Mouse (Mus musculus): ENCODE data around the gene Otc. TPM values are rescaled to one million over a fixed set of nuclear protein-coding genes. Genes with fewer than 3 reads are reported as not detected.

The Otc gene
- polyA plus RNA-seq, 1 experiment from 2014 or later: not detected

DNA sequence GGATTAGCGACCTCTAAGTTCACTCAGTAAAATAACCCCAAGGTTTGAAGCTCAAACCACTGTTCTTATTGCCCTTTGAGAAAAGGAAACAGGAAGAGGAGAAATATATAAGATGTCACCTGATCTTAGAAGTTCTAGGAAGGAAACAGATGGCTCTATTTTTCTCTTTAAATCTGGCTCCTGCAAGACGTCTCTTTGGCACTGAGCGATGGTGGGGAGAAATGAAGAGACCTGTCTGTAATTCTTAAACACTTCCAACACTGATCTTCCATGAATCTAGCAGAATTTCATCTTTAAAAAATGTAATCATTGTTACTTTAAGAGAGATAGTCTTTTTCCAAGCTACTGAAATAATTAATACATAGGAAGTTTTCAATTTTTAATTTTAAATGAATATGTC lies 16.2 kb downstream of the Otc start:
- Histone ChIP-seq H3K4me3 (no peak overlapping the region), H3K36me3 (no peaks in the 10 kb centered on the region), H3K27ac (no peak overlapping the region), H3K4me2 (replicated peaks) (no peak overlapping the region), H3K27me3 (no peaks in the 10 kb centered on the region), H3K9me3 (no peaks in the 10 kb centered on the region), H3K9ac (no peak overlapping the region), H3K4me1 (no peaks in the 10 kb centered on the region)
- WGBS: 68% methylated on average over 3 of the region's 3 CpGs
- ATAC-seq (ENCODE audit: insufficient number of reproducible peaks, insufficient read depth, low FRiP score, low TSS enrichment): no peak

DNA sequence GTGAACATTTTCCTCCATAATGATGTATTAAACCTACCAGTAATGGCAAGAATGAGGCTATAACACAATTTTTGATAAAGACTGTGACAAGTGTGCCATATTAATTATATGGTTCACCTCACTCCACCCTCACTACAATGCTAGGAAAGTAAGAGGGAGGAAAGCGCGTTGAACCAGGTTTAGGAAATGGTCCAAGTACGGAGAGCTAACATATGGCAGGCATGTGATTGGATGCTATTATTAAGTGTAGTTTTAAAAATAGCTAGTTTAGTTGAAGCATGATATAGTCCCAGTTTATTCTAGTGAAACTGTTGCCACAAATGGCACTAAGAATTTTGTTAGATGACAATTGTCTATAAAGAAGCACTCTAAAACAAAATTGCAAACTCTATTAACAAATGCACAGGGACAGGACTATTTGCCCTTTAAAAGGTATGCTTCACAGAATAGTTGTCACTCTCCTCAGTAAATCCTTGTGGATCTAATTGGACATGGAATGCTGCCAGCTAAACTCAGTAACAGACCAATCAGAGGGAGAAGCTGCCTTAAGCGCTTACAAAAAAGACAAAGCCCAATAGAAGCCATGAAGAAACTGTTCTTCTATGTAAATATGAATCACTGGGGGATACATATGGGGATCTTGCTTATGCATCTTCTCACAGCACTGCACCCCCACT lies 16.8 kb downstream of the Otc start:
- H3K4me2 ChIP-seq (replicated peaks): no peak overlapping the region
- no peak overlapping the region for H3K27ac ChIP-seq
- no peaks in the 10 kb centered on the region for H3K9me3 ChIP-seq
- no peak overlapping the region for H3K4me3 ChIP-seq
- H3K36me3 ChIP-seq: no peaks in the 10 kb centered on the region
- no peak for ATAC-seq (ENCODE audit: insufficient number of reproducible peaks, insufficient read depth, low FRiP score, low TSS enrichment)
- no peak overlapping the region for H3K9ac ChIP-seq
- H3K4me1 ChIP-seq: no peaks in the 10 kb centered on the region
- no peaks in the 10 kb centered on the region for H3K27me3 ChIP-seq
- 88% methylated on average over 4 of the region's 4 CpGs for WGBS

DNA sequence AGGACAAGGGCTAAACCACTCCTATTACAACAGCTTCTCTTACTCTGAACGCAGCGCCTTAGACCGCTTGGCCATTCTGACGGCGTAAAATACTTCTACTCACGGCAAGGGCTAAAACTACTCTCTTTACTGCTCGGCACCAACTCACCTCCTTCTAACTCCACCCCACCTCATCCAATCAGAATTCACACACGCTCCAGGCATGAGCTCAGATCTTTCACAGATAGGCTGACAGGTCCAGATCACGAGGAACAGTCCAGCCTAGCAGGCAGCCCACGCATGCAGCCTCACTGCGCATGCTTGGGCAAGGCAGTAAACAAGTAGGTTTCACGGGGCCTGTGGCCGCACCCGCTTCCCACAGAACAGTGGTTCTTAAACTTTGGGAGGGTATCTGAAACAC lies 45.2 kb downstream of the Otc start:
- H3K9ac ChIP-seq: no peak overlapping the region
- WGBS: 92% methylated on average over 14 of the region's 14 CpGs
- H3K27ac ChIP-seq: no peak overlapping the region
- no peaks in the 10 kb centered on the region for H3K4me1 ChIP-seq
- no peak overlapping the region for H3K4me2 ChIP-seq (replicated peaks)
- no peak overlapping the region for H3K4me3 ChIP-seq
- H3K36me3 ChIP-seq: no peaks in the 10 kb centered on the region
- no peaks in the 10 kb centered on the region for H3K9me3 ChIP-seq
- no peak for ATAC-seq (ENCODE audit: insufficient number of reproducible peaks, insufficient read depth, low FRiP score, low TSS enrichment)
- H3K27me3 ChIP-seq: no peaks in the 10 kb centered on the region

DNA sequence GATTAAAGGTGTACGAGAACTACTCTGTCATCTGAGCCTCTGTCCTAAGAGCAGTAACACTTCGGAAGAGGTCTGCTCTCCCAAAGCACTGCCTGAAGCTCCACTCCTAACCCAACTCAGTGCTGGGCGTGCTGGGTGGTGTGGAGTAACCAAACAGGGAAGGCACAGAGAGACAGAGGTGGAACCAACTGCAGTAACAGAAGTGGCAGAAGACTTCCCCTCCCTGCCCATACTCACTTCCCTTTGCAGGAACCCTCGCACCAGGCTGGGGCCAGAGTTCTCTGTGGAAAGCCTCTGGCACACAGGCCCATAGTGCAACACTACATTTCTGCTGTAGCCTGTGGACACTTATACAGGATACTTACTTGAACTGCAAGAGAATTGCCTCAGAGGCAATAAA lies 66.1 kb downstream of the Otc start:
- 81% methylated on average over 4 of the region's 4 CpGs for WGBS

DNA sequence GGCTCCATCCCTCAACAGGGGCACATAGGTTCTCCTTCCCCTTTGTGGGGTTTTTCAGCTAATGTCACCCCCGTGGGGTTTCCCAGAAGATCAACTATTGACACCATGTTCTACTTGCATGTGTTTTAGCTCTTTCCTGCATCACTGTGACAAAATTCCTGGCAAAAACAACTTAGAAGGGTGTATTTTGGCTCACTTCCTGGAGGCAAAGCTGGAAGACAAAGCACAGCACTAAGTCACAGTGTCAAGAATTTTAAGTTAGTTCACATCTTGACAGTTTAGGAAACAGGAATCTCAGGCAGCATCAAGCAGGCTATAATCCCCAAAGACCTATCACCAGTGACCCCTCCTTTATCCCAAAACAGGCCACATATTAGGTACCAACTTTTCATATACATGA lies 78.1 kb downstream of the Otc start:
- H3K27me3 ChIP-seq: no peaks in the 10 kb centered on the region
- H3K9me3 ChIP-seq: no peaks in the 10 kb centered on the region
- no peak overlapping the region for H3K4me2 ChIP-seq (replicated peaks)
- H3K4me1 ChIP-seq: no peaks in the 10 kb centered on the region
- no peaks in the 10 kb centered on the region for H3K36me3 ChIP-seq
- H3K9ac ChIP-seq: no peak overlapping the region
- WGBS: 43% methylated on average over 1 of the region's 1 CpGs
- no peak for ATAC-seq (ENCODE audit: insufficient number of reproducible peaks, insufficient read depth, low FRiP score, low TSS enrichment)
- no peak overlapping the region for H3K4me3 ChIP-seq
- H3K27ac ChIP-seq: no peak overlapping the region

More for the DNA sequence above, 66.1 kb downstream of the Otc start:
- Histone ChIP-seq H3K27ac (no peak overlapping the region), H3K4me1 (no peaks in the 10 kb centered on the region), H3K4me3 (no peak overlapping the region), H3K27me3 (no peaks in the 10 kb centered on the region), H3K9me3 (no peaks in the 10 kb centered on the region), H3K9ac (no peak overlapping the region), H3K4me2 (replicated peaks) (no peak overlapping the region), H3K36me3 (no peaks in the 10 kb centered on the region)
- no peak for ATAC-seq (ENCODE audit: insufficient number of reproducible peaks, insufficient read depth, low FRiP score, low TSS enrichment)

DNA sequence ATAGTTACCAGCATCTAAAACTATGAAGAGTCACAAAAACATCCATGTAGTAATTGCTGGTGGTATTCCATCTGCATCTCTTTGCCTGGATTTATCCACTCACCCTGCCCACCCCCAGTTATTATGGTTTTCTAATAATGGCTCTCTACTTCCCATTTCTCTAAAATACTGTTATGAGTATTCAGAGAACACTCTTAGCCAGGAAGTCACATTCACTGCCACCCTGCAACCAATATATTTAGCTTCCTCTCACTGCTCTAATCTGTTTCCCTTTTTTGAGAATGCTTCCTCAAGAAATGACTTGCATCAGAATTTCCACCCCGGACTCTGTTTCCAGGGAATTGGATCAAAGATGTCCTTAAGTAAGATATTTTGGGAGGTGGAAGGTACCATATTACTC lies 79.6 kb downstream of the Otc start:
- WGBS: 90% methylated on average over 1 of the region's 1 CpGs
- H3K4me2 ChIP-seq (replicated peaks): no peak overlapping the region
- H3K27ac ChIP-seq: no peak overlapping the region
- H3K4me1 ChIP-seq: no peaks in the 10 kb centered on the region
- no peaks in the 10 kb centered on the region for H3K27me3 ChIP-seq
- no peak overlapping the region for H3K9ac ChIP-seq
- H3K36me3 ChIP-seq: no peaks in the 10 kb centered on the region
- no peaks in the 10 kb centered on the region for H3K9me3 ChIP-seq
- ATAC-seq (ENCODE audit: insufficient number of reproducible peaks, insufficient read depth, low FRiP score, low TSS enrichment): no peak
- no peak overlapping the region for H3K4me3 ChIP-seq

DNA sequence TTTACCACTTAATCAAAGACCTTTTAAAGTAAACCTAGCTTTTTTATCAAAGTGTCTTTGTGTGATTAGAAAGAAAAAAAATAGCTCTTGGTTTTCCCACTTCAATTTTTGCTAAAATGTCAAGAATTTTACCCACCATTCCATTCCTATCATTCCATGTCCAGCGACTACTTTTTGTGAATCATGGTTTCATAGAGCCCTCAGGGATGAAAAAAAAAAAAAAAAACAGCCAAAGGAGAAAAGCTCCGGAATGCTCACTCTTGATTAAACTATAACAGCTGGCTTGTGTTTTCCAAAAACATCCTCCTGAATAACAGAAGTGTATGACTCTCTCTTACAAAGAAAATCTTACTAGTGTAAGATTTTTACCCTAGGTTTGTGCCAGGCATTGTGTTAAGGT lies 84.7 kb downstream of the Otc start:
- no peak overlapping the region for H3K27ac ChIP-seq
- H3K9ac ChIP-seq: no peak overlapping the region
- no peak for ATAC-seq (ENCODE audit: insufficient number of reproducible peaks, insufficient read depth, low FRiP score, low TSS enrichment)
- H3K4me3 ChIP-seq: no peak overlapping the region
- no peak overlapping the region for H3K4me2 ChIP-seq (replicated peaks)
- no peaks in the 10 kb centered on the region for H3K4me1 ChIP-seq
- WGBS: 26% methylated on average over 2 of the region's 2 CpGs
- H3K27me3 ChIP-seq: no peaks in the 10 kb centered on the region
- H3K36me3 ChIP-seq: no peaks in the 10 kb centered on the region
- H3K9me3 ChIP-seq: no peaks in the 10 kb centered on the region

DNA sequence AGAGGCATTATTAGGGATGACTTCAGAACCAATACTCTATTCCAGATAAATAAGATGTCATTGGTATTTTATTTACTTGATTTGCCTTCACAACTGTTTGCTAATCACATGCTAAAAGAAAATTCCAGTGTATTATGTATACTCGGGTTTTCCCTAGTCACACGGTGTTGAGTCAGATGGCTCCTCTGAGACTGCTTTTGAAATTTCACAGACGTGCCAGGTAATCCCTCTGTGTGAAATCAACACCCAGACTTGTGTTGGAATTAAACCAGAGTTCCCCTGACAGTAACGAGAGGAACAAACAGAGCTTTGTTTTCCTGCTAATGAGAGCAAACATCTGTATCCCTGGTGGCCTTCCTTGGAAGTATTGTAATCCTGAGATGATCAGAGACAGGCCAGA lies 103.8 kb downstream of the Otc start:
- H3K9me3 ChIP-seq: no peaks in the 10 kb centered on the region
- ATAC-seq (ENCODE audit: insufficient number of reproducible peaks, insufficient read depth, low FRiP score, low TSS enrichment): no peak
- no peaks in the 10 kb centered on the region for H3K36me3 ChIP-seq
- no peaks in the 10 kb centered on the region for H3K27me3 ChIP-seq
- WGBS: 36% methylated on average over 4 of the region's 4 CpGs
- no peak overlapping the region for H3K4me3 ChIP-seq
- no peaks in the 10 kb centered on the region for H3K4me1 ChIP-seq
- H3K4me2 ChIP-seq (replicated peaks): no peak overlapping the region
- no peak overlapping the region for H3K9ac ChIP-seq
- no peak overlapping the region for H3K27ac ChIP-seq

Other genes with a start within 250 kb of the Otc start
- 18.9 and 21.2 TPM in 2 replicates for gene Srpx, start 134.6 kb upstream of the Otc start, polyA plus RNA-seq (2016; fragmentation: Nextera tagmentation; extraction: Ambion mirVana)
- gene Rpgr, start 35.4 kb upstream of the Otc start, polyA plus RNA-seq (2016; fragmentation: Nextera tagmentation; extraction: Ambion mirVana): 27.9 and 28.9 TPM in 2 replicates
- gene Tspan7, start 232.9 kb downstream of the Otc start, polyA plus RNA-seq (2016; fragmentation: Nextera tagmentation; extraction: Ambion mirVana): 67.8 and 70.4 TPM in 2 replicates